Mouse (Mus musculus) adrenal gland, postnatal 14 days (tissue): ENCODE data around the gene Slc39a13. TPM values are rescaled to one million over a fixed set of nuclear protein-coding genes. Genes with fewer than 3 reads are reported as not detected.
"Not testable (repeated sequence)": the region's sequence is repeated elsewhere in the genome, so short reads cannot be mapped to it uniquely, and the experiment has no call there.

Experiments
- DNase-seq: peaks from one replicate; pipeline ENCODE4 v3.0.0; 2021; ENCODE audit warnings: mixed read lengths
- total RNA-seq: library from RNA; stranded (reverse); gene quantifications from 2 replicates; pipeline ENCODE4 v1.2.3, GENCODE M21; 2021

Gene Slc39a13
- total RNA-seq, 1 experiment from 2014 or later: 24.1 TPM

- peak; percentile 81 for DNase-seq
Measured at GRCm38 (mm10) chr2:91065544-91065943, 4.7 kb downstream of the Slc39a13 start.

GRCm38 (mm10) chr2:91064211-91064610 is 6.0 kb downstream of the Slc39a13 start:
- no peak for DNase-seq

- no peak for DNase-seq
Measured at GRCm38 (mm10) chr2:91062779-91063606, 7.2 kb downstream of the Slc39a13 start.

- no peak for DNase-seq
Measured at GRCm38 (mm10) chr2:91061849-91062481, 8.3 kb downstream of the Slc39a13 start.

GRCm38 (mm10) chr2:91060544-91061355 is 9.5 kb downstream of the Slc39a13 start:
- DNase-seq: peak; percentile 66

- no peak for DNase-seq
Measured at GRCm38 (mm10) chr2:91059376-91059775, 10.8 kb downstream of the Slc39a13 start.

GRCm38 (mm10) chr2:91058435-91058834 is 11.8 kb downstream of the Slc39a13 start:
- no peak for DNase-seq

- peak; percentile 99 for DNase-seq
Measured at GRCm38 (mm10) chr2:91053934-91054382, 16.3 kb downstream of the Slc39a13 start, which contains the start of gene Psmc3. Gene Psmc3, plus strand, starts transcription at chr2:91054009.

GRCm38 (mm10) chr2:91053181-91053933 is 16.9 kb downstream of the Slc39a13 start:
- DNase-seq: no peak

- no peak for DNase-seq
Measured at GRCm38 (mm10) chr2:91052752-91053151, 17.5 kb downstream of the Slc39a13 start.

GRCm38 (mm10) chr2:91051917-91052316 is 18.3 kb downstream of the Slc39a13 start:
- DNase-seq: no peak

- no peak for DNase-seq
Measured at GRCm38 (mm10) chr2:91047359-91047758, 22.9 kb downstream of the Slc39a13 start.

GRCm38 (mm10) chr2:91045805-91046204 is 24.4 kb downstream of the Slc39a13 start:
- not testable (repeated sequence) for DNase-seq

- no peak for DNase-seq
Measured at GRCm38 (mm10) chr2:91044727-91045126, 25.5 kb downstream of the Slc39a13 start.

- no peak for DNase-seq
Measured at GRCm38 (mm10) chr2:91042651-91043398, 27.4 kb downstream of the Slc39a13 start.

GRCm38 (mm10) chr2:91041786-91042185 is 28.4 kb downstream of the Slc39a13 start:
- DNase-seq: no peak

GRCm38 (mm10) chr2:91035385-91035784 is 34.8 kb downstream of the Slc39a13 start, which contains the start of gene Rapsn:
Gene Rapsn, plus strand, starts transcription at chr2:91035620.
- peak; percentile 79 for DNase-seq

- no peak for DNase-seq
Measured at GRCm38 (mm10) chr2:91033000-91033399, 37.2 kb downstream of the Slc39a13 start.

- no peak for DNase-seq
Measured at GRCm38 (mm10) chr2:91031216-91031615, 39.0 kb downstream of the Slc39a13 start.

- peak; percentile 66 for DNase-seq
Measured at GRCm38 (mm10) chr2:91027391-91028214, 42.6 kb downstream of the Slc39a13 start.
